Comparison of ENCODE assay signal across 29 mouse cellular contexts in genomic region chr13:16831840-16832239, GRCm38 (mm10).
A peak's percentile ranks its signal among the peaks of the same experiment; 100 is the strongest.
DNase-seq lines count a peak whose midpoint lies in the region; ATAC-seq and TF ChIP-seq lines count a peak whose summit lies in the region.
"Had no signal": no experiment of that assay in that cellular context is flagged by ENCODE, and none has a peak within 500 bp of the region (broad histone marks: within the 10 kb centered on the region; RNA-seq: fewer than 3 reads in every experiment).

No protein-coding gene starts in this region.

- POLR2A ChIA-PET in Patski (lab: Charles Lee): no interaction called here

- no peak overlapping the region for H3K9ac ChIP-seq in hindbrain, postnatal 0 days (replicated peaks; ENCODE audit: low read length)
- no peak overlapping the region for H3K9ac ChIP-seq in hindbrain, embryonic 12.5 days
- H3K9ac ChIP-seq: limb, embryonic 15.5 days; liver, embryonic 13.5 days; midbrain, embryonic 15.5 days; stomach, embryonic 15.5 days had no signal

- H3K36me3 ChIP-seq in hindbrain, postnatal 0 days (ENCODE audit: insufficient read depth, low read length): no peaks in the 10 kb centered on the region
- no peaks in the 10 kb centered on the region for H3K36me3 ChIP-seq in hindbrain, embryonic 12.5 days
- H3K36me3 ChIP-seq: forebrain, embryonic 10.5 days; limb, embryonic 10.5 days; limb, embryonic 15.5 days; liver, embryonic 13.5 days; midbrain, embryonic 15.5 days; stomach, embryonic 15.5 days had no signal

- no peaks in the 10 kb centered on the region for H3K4me1 ChIP-seq in hindbrain, postnatal 0 days (ENCODE audit: insufficient read depth, low read length)
- no peaks in the 10 kb centered on the region for H3K4me1 ChIP-seq in hindbrain, embryonic 12.5 days
- H3K4me1 ChIP-seq: limb, embryonic 10.5 days; limb, embryonic 15.5 days; liver, embryonic 13.5 days; midbrain, embryonic 15.5 days; stomach, embryonic 15.5 days had no signal

- 62% methylated on average over 8 of the region's 8 CpGs for WGBS in hindbrain, postnatal 0 days
- WGBS in hindbrain, embryonic 12.5 days: 76% methylated on average over 8 of the region's 8 CpGs

- H3K27me3 ChIP-seq in hindbrain, postnatal 0 days (ENCODE audit: insufficient read depth, low read length): no peaks in the 10 kb centered on the region
- no peaks in the 10 kb centered on the region for H3K27me3 ChIP-seq in hindbrain, embryonic 12.5 days
- H3K27me3 ChIP-seq in Patski: no peaks in the 10 kb centered on the region
- H3K27me3 ChIP-seq: limb, embryonic 15.5 days; liver, embryonic 13.5 days; midbrain, embryonic 15.5 days; stomach, embryonic 15.5 days had no signal

- DNase-seq in cerebellum, postnatal 10 days: peak; percentile 33 to 38
- no peak for DNase-seq in cerebellum, adult 9-11 months
- DNase-seq in hindbrain, postnatal 0 days (ENCODE audit: low spot score): peak; percentile 8
- DNase-seq in Patski (ENCODE audit: low read depth, low spot score): peak; percentile 54
- peak; percentile 2 for DNase-seq in adrenal gland, postnatal 25 days
- DNase-seq in right cerebral cortex, adult 2 months (ENCODE audit: low spot score in 2 of 2): no peak
- DNase-seq: cerebellum, adult 11-12 months; cerebellum, postnatal 25 days; gastrocnemius, adult 2 months; gastrocnemius, postnatal 36 days; heart, adult 18-20 months; heart, postnatal 36 days; kidney, adult 8-10 months; kidney, postnatal 4 days; liver, embryonic 13.5 days; lung, adult 18-20 months; lung, postnatal 10 days; right cerebral cortex, postnatal 14 days had no signal

- CTCF ChIA-PET in Patski (lab: Charles Lee): interaction anchor here (1.1 kb wide), 1 partner anchor 15 kb away, joined by 3 read pairs; no protein-coding TSS in a partner anchor

- H3K27ac ChIP-seq in hindbrain, postnatal 0 days: no peak overlapping the region
- H3K27ac ChIP-seq in hindbrain, embryonic 12.5 days: no peak overlapping the region
- H3K27ac ChIP-seq: forebrain, embryonic 10.5 days; gastrocnemius, adult 2 months; kidney, postnatal 0 days; limb, embryonic 10.5 days; limb, embryonic 15.5 days; liver, embryonic 13.5 days; midbrain, embryonic 15.5 days; stomach, embryonic 15.5 days had no signal

- TF ChIP-seq CTCF in hindbrain, postnatal 0 days (IDR thresholded peaks at IDR 0.05; ENCODE audit: low read depth): no peak
- TF ChIP-seq CTCF in Patski (IDR thresholded peaks at IDR 0.05): no peak

- no peak overlapping the region for H3K4me3 ChIP-seq in hindbrain, postnatal 0 days (ENCODE audit: low read length)
- no peak overlapping the region for H3K4me3 ChIP-seq in hindbrain, embryonic 12.5 days
- H3K4me3 ChIP-seq: forebrain, embryonic 10.5 days; gastrocnemius, adult 2 months; limb, embryonic 10.5 days; limb, embryonic 15.5 days; liver, embryonic 13.5 days; midbrain, embryonic 15.5 days; stomach, embryonic 15.5 days had no signal

- peak; percentile 62; the same call in 1 of the 2 replicates for ATAC-seq in hindbrain, postnatal 0 days
- no peak for ATAC-seq in hindbrain, embryonic 12.5 days (ENCODE audit: low FRiP score)
- peak; percentile 79 for ATAC-seq in Patski
- ATAC-seq: CD4-positive, CD25-positive, alpha-beta regulatory T cell, adult 4 months; forebrain, embryonic 16.5 days; intestine, embryonic 16.5 days; midbrain, embryonic 15.5 days had no signal

- no peaks in the 10 kb centered on the region for H3K9me3 ChIP-seq in hindbrain, postnatal 0 days (ENCODE audit: low read length)
- no peaks in the 10 kb centered on the region for H3K9me3 ChIP-seq in hindbrain, embryonic 12.5 days (replicated peaks)
- H3K9me3 ChIP-seq: forebrain, embryonic 10.5 days; limb, embryonic 10.5 days; limb, embryonic 15.5 days; liver, embryonic 13.5 days; midbrain, embryonic 15.5 days; stomach, embryonic 15.5 days had no signal

- in situ Hi-C loops in Patski (cut with MboI; ENCODE audit: low pct_unique_long_range_greater_than_20kb): loop anchor here (10.0 kb wide), 1 partner anchor 817 kb away; the partner anchor contains the start of gene Inhba

- no peak overlapping the region for H3K4me2 ChIP-seq in hindbrain, postnatal 0 days (ENCODE audit: low read depth, low read length)
- H3K4me2 ChIP-seq in hindbrain, embryonic 12.5 days (replicated peaks): no peak overlapping the region
- H3K4me2 ChIP-seq: heart, embryonic 11.5 days; limb, embryonic 15.5 days; liver, embryonic 13.5 days; midbrain, embryonic 15.5 days; stomach, embryonic 15.5 days had no signal

Comparison
In these comparisons a context has a peak if more than half of its experiments do, and no peak if none do; other contexts are left out.
1. DNase-seq: peak in cerebellum, postnatal 10 days (2 of 2), hindbrain, postnatal 0 days (single experiment), Patski (single experiment) and adrenal gland, postnatal 25 days (single experiment); none in cerebellum, adult 9-11 months (single experiment) and right cerebral cortex, adult 2 months (0 of 2).